Mouse (Mus musculus): ENCODE results near the gene Mindy4. TPM values are rescaled to one million over a fixed set of nuclear protein-coding genes. Genes with fewer than 3 reads are reported as not detected.

Mindy4 gene
- polyA plus RNA-seq, 1 experiment = not detected

GRCm38 (mm10) chr6:55189406-55189805, 13.8 kb upstream of the Mindy4 start:
- TF ChIP-seq GATA1 (IDR thresholded peaks at IDR 0.05; ENCODE audit: low read length) = no peak

- no peak for TF ChIP-seq GATA1 (IDR thresholded peaks at IDR 0.05; ENCODE audit: low read length)
Observed at GRCm38 (mm10) chr6:55191537-55191936, 11.6 kb upstream of the Mindy4 start.

- TF ChIP-seq GATA1 (IDR thresholded peaks at IDR 0.05; ENCODE audit: low read length) = no peak
Observed at GRCm38 (mm10) chr6:55193171-55193570, 10.0 kb upstream of the Mindy4 start.

GRCm38 (mm10) chr6:55199047-55199446, 4.1 kb upstream of the Mindy4 start:
- no peak for TF ChIP-seq GATA1 (IDR thresholded peaks at IDR 0.05; ENCODE audit: low read length)

- TF ChIP-seq GATA1 (IDR thresholded peaks at IDR 0.05; ENCODE audit: low read length) = no peak
Observed at GRCm38 (mm10) chr6:55203931-55204330, 748 bp downstream of the Mindy4 start.

- TF ChIP-seq GATA1 (IDR thresholded peaks at IDR 0.05; ENCODE audit: low read length) = no peak
Observed at GRCm38 (mm10) chr6:55207786-55208185, 4.6 kb downstream of the Mindy4 start.

GRCm38 (mm10) chr6:55210423-55211365, 7.5 kb downstream of the Mindy4 start:
- TF ChIP-seq GATA1 (IDR thresholded peaks at IDR 0.05; ENCODE audit: low read length) = no peak

- TF ChIP-seq GATA1 (IDR thresholded peaks at IDR 0.05; ENCODE audit: low read length) = no peak
Observed at GRCm38 (mm10) chr6:55214541-55214940, 11.4 kb downstream of the Mindy4 start.

- no peak for TF ChIP-seq GATA1 (IDR thresholded peaks at IDR 0.05; ENCODE audit: low read length)
Observed at GRCm38 (mm10) chr6:55218232-55218631, 15.0 kb downstream of the Mindy4 start.

- no peak for TF ChIP-seq GATA1 (IDR thresholded peaks at IDR 0.05; ENCODE audit: low read length)
Observed at GRCm38 (mm10) chr6:55223986-55224385, 20.8 kb downstream of the Mindy4 start.

- no peak for TF ChIP-seq GATA1 (IDR thresholded peaks at IDR 0.05; ENCODE audit: low read length)
Observed at GRCm38 (mm10) chr6:55230048-55230447, 26.9 kb downstream of the Mindy4 start.

GRCm38 (mm10) chr6:55232101-55232500, 28.9 kb downstream of the Mindy4 start:
- TF ChIP-seq GATA1 (IDR thresholded peaks at IDR 0.05; ENCODE audit: low read length) = no peak

GRCm38 (mm10) chr6:55232524-55233264, 29.5 kb downstream of the Mindy4 start:
- TF ChIP-seq GATA1 (IDR thresholded peaks at IDR 0.05; ENCODE audit: low read length) = no peak

GRCm38 (mm10) chr6:55233326-55233725, 30.1 kb downstream of the Mindy4 start:
- TF ChIP-seq GATA1 (IDR thresholded peaks at IDR 0.05; ENCODE audit: low read length) = no peak

- no peak for TF ChIP-seq GATA1 (IDR thresholded peaks at IDR 0.05; ENCODE audit: low read length)
Observed at GRCm38 (mm10) chr6:55234636-55235035, 31.5 kb downstream of the Mindy4 start.

GRCm38 (mm10) chr6:55235733-55236132, 32.5 kb downstream of the Mindy4 start:
- TF ChIP-seq GATA1 (IDR thresholded peaks at IDR 0.05; ENCODE audit: low read length) = no peak
